Mouse (Mus musculus) mouse embryonic stem cell (cell line): Measurements from ENCODE around the gene Dync1li2.

Experiments used
- in situ Hi-C, 2 experiments: fragments of 300-500 bp; cut with MboI; formaldehyde crosslinking; loops; 1 replicate in 1 of 2; 3 replicates in 1 of 2; pipeline ENCODE4 v1.14.3; 2019 to 2020; ENCODE audit warnings: low sequenced_read_pairs in 2 of 2, low pct_unique_long_range_greater_than_20kb in 1 of 2, mixed read lengths in 1 of 2; ENCODE audit not compliant: unreplicated experiment in 1 of 2

Dync1li2 gene

GRCm38 (mm10) chr8:104427703-104428102 lies 15.1 kb downstream of the Dync1li2 start:
- in situ Hi-C loops: no loop called here

GRCm38 (mm10) chr8:104422313-104422712 lies 20.5 kb downstream of the Dync1li2 start:
- in situ Hi-C loops: no loop called here

- in situ Hi-C loops: no loop called here
These were observed 26.8 kb downstream of the Dync1li2 start for GRCm38 (mm10) chr8:104416022-104416421.

- in situ Hi-C loops: no loop called here
These were observed 28.6 kb downstream of the Dync1li2 start for GRCm38 (mm10) chr8:104414204-104414603.

- in situ Hi-C loops: no loop called here
These were observed 29.1 kb downstream of the Dync1li2 start for GRCm38 (mm10) chr8:104413770-104414169.

- in situ Hi-C loops: no loop called here
These were observed 29.9 kb downstream of the Dync1li2 start for GRCm38 (mm10) chr8:104412805-104413532.

GRCm38 (mm10) chr8:104411972-104412371 lies 30.9 kb downstream of the Dync1li2 start:
- in situ Hi-C loops: no loop called here

- in situ Hi-C loops: no loop called here
These were observed 31.4 kb downstream of the Dync1li2 start for GRCm38 (mm10) chr8:104411468-104411867.

GRCm38 (mm10) chr8:104410628-104411273 lies 32.1 kb downstream of the Dync1li2 start:
- in situ Hi-C loops: no loop called here

GRCm38 (mm10) chr8:104408328-104409110 lies 34.3 kb downstream of the Dync1li2 start:
- in situ Hi-C loops: no loop called here

- in situ Hi-C loops: no loop called here
These were observed 36.3 kb downstream of the Dync1li2 start for GRCm38 (mm10) chr8:104406340-104407128.

GRCm38 (mm10) chr8:104405430-104406187 lies 37.2 kb downstream of the Dync1li2 start:
- in situ Hi-C loops: no loop called here

GRCm38 (mm10) chr8:104403596-104403995 lies 39.3 kb downstream of the Dync1li2 start:
- in situ Hi-C loops: loop anchor here in 1 of 2 experiments (5.0 kb wide), 1 partner anchor 61 kb away; no protein-coding TSS in a partner anchor

- in situ Hi-C loops: no loop called here
These were observed 47.0 kb downstream of the Dync1li2 start, which contains the start of gene Cmtm4 for GRCm38 (mm10) chr8:104395703-104396357. Gene Cmtm4, minus strand, starts transcription at chr8:104395807.

GRCm38 (mm10) chr8:104394801-104395702 lies 47.8 kb downstream of the Dync1li2 start:
- in situ Hi-C loops: no loop called here

- in situ Hi-C loops: no loop called here
These were observed 49.1 kb downstream of the Dync1li2 start for GRCm38 (mm10) chr8:104393767-104394166.
